Mouse (Mus musculus) T-cell, adult 66 days (primary cell): ENCODE data around the gene Ap4s1. TPM values are rescaled to one million over a fixed set of nuclear protein-coding genes. Genes with fewer than 3 reads are reported as not detected.

Experiments
- total RNA-seq, 2 experiments: library from RNA; stranded (reverse); gene quantifications; 3 replicates in 1 of 2; 4 replicates in 1 of 2; pipeline ENCODE4 v1.2.4; 2023

Ap4s1 gene
- 10 to 100 TPM; 18.1 to 23.0 TPM for total RNA-seq

DNA sequence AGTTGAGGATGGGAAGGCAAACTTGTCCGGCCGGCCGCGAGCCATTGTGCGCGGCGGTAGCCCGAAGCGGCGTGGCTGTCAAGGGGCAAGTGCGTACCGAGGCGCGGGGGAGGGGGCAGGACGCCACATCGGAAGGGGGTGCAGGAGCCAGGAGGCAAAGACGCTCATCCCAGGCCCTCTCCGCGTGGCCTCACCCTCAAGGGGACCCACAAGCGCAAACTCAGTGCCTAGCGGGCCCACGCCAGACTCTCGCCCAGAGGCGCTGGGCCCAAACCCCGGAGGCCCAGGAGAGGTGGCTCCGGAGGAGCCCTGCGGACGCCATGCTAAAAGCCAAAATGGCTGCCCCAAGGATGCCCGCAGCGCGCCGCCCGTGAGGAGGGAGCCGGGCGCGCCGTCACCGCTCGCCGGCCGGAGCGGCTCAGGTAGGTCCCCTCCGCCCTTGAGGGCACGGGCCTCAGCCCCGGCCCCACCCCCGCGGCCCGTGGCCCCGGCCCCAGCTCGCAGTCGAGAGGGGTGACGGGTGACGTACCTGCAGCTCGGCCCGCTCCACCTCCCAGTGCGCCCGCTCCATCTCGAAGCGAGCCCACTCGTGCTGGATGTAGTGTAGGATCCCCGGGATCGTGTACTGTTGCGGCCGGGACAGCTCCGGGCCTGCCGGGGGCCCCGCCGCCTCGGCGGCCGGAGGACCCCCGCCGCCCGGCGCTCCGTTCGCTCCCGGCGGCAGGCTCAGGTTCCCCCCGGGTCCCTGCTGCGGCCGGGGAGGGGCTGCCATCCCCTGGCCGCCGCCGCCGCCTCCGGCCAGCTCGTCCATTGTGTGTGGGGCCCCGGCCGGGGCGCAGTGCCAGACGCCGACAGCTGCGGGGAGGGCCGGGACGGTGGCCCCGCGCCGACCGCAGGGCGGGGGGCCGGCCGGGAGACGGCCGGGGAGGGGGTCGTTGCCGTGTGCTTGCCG, at the start of gene Ap4s1:
TSS of gene Ap4s1 (plus strand) at position 141 of the 952 bp plus-strand sequence.

DNA sequence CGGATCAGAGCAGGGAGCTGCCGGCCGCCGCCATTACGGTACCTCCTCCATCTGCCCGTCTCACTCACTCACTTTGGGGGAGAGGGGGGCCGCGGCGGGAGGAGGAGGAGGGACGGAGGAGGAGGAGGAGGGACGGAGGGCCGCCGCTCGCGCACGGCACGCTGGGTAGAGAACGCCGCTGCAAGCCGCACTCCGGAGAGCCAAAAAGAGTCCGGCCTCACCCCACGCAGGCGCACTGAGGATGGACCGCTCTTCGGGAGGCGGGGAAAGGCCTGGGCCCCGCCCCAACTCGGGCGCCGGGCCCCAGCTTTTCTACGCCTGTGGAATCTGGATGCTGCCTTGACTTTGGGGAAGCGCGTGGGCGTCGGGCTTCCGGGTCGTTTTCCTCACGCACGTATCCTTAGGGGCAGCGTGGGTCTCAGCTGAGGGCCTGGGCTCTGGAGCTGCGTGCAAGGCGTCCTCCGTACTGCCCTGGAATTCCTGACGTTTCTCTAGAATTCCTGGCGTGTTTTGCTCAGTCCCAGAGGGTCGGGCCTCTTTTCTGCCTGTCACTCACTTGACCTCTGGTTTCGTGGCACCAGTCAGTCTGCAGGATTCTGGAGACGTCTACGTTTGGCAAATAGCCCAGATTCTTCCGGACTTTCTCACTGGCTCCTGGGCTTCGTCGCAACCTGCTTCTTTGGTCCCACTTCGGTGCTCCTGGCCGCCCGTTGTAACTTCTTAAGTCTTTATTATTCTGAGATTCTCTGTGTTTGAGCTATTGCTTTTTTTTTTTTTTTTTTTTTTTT, 1.2 kb downstream of the Ap4s1 start, which contains the start of gene Strn3:
TSS of gene Strn3 (minus strand) at position 53 of the 788 bp plus-strand sequence.

Other genes starting within 250 kb of the Ap4s1 start
- gene Coch, start 97.7 kb upstream of the Ap4s1 start, total RNA-seq: not detected
- gene Strn3, start 864 bp downstream of the Ap4s1 start, total RNA-seq: 10 to 100 TPM; 56.0 to 57.4 TPM
- 100 to 1,000 TPM; 140 to 142 TPM for gene Hectd1, start 138.5 kb downstream of the Ap4s1 start, total RNA-seq